Mouse (Mus musculus) G1E (cell line): Measurements from ENCODE around the gene Hikeshi.

Source experiments
- CTCF ChIP-seq: IDR thresholded peaks from 2 replicates; pipeline ENCODE4 v1.5.1; 2012; ENCODE audit warnings: low read depth, low read length, inconsistent platforms, mixed read lengths
- TAL1 ChIP-seq: conservative IDR thresholded peaks from 2 replicates; pipeline ENCODE4 v1.6.1; 2012; ENCODE audit warnings: low read depth, low read length, inconsistent platforms, mixed read lengths

DNA sequence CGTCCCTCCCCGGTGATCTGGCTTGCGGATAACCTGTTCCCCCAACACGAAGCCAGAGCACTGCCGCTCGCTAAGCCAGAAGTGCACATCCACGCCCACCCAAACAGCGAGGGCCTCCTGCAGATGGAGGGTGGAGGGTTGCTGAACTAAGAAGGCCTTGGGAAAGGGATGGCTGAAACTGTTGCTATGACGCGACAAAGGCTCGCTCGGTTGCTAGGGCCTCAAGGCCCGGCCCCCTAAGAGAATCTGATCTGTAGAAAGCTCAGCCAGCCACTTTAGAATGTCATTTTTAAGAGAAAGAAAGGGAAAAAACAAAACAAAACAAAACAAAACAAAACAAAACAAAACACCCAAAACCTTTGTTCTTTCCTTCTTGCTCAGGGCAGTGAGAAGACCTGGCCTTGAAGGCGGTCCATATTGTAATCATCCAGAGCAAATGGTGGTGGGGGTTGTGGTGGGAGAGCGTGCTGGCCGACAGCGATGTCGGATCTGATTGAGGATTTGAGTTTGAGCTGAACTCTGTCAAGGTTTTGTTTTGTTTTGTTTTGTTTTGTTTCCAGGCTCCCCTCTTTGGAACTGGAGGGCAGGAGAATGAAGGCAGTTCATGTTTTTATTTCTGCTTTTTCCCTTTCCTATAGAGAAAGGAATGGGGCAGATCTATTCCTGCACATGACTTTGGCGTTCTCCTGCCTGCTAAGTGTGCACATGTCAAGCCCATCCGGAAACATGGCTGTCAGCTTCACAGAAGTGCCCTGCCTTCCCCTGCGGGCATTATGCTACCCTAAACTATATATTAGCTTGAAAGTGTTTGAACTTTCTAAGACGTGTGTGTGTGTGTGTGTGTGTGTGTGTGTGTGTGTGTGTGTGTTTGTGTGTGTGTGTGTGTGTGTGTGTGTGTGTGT lies 37.3 kb downstream of the Hikeshi start, which contains the start of gene Ccdc81:
- TF ChIP-seq CTCF (no peak), TAL1 (no peak)
